Mouse (Mus musculus) ES-Bruce4 (cell line): ENCODE data around the gene Nup188.

ENCODE experiments used
- CTCF ChIP-seq: IDR thresholded peaks from one replicate; pipeline ENCODE4 v1.8.1; 2011; ENCODE audit warnings: low read depth, low read length
- POLR2A ChIP-seq: IDR thresholded peaks from one replicate; pipeline ENCODE4 v1.8.1; 2011; ENCODE audit warnings: low read length; ENCODE audit not compliant: insufficient read depth

- TF ChIP-seq POLR2A: no peak
- no peak for TF ChIP-seq CTCF
Observed at GRCm38 (mm10) chr2:30323111-30323510, 36.9 kb downstream of the Nup188 start.
